Mouse (Mus musculus) spleen, adult 2 months (tissue): Measurements from ENCODE around the gene Mef2c.

Source experiments
- CTCF ChIP-seq: fragments of 200-500 bp; IDR thresholded peaks from 2 replicates; pipeline ENCODE4 v1.5.1; 2011; ENCODE audit warnings: mild to moderate bottlenecking, inconsistent platforms; ENCODE audit not compliant: insufficient read depth, insufficient read length, insufficient replicate concordance; ENCODE audit errors: extremely low read depth
- POLR2A ChIP-seq: fragments of 200-500 bp; IDR thresholded peaks from 2 replicates; pipeline ENCODE4 v1.6.1; 2011; ENCODE audit warnings: low read depth, low read length, inconsistent platforms

- TF ChIP-seq CTCF, result no peak
- TF ChIP-seq POLR2A, result no peak
These were observed 157.3 kb downstream of the Mef2c start for GRCm38 (mm10) chr13:83661166-83661565.
